ENCODE assay signal across 9 mouse cellular contexts in genomic region chr7:140954733-140955071, GRCm38 (mm10). TPM values are rescaled to one million over a fixed set of nuclear protein-coding genes. Genes with fewer than 3 reads are reported as not detected.
DNase-seq lines count a peak whose midpoint lies in the region; ATAC-seq lines count a peak whose summit lies in the region.
"Had no signal": no experiment of that assay in that cellular context is flagged by ENCODE, and none has a peak within 500 bp of the region (broad histone marks: within the 10 kb centered on the region; RNA-seq: fewer than 3 reads in every experiment).

No protein-coding gene starts in this region.

- ATAC-seq in activated CD4-positive, CD25-positive, alpha-beta regulatory T cell, adult 4 months: peak; percentile 21
- ATAC-seq in hindbrain, embryonic 16.5 days: no peak

- no peaks in the 10 kb centered on the region for H3K27me3 ChIP-seq in hindbrain, embryonic 16.5 days (replicated peaks; ENCODE audit: control insufficient read depth, insufficient read depth, low read length)
- no peaks in the 10 kb centered on the region; the same call in 1 of the 2 replicates for H3K27me3 ChIP-seq in midbrain, embryonic 10.5 days (ENCODE audit: low read depth, poor library complexity, severe bottlenecking)

- H3K4me3 ChIP-seq in hindbrain, embryonic 16.5 days (ENCODE audit: low read length): peak overlapping the region; percentile 38
- H3K4me3 ChIP-seq in midbrain, embryonic 10.5 days: peak overlapping the region; percentile 57

- peak overlapping the region; percentile 64 for H3K4me2 ChIP-seq in hindbrain, embryonic 16.5 days (ENCODE audit: low read length)

- no peaks in the 10 kb centered on the region; the same call in 1 of the 2 replicates for H3K4me1 ChIP-seq in hindbrain, embryonic 16.5 days (ENCODE audit: control insufficient read depth, insufficient read depth, low read depth, low read length)
- peaks cover 57% of the 10 kb centered on the region for H3K4me1 ChIP-seq in midbrain, embryonic 10.5 days

- no peaks in the 10 kb centered on the region for H3K36me3 ChIP-seq in hindbrain, embryonic 16.5 days (ENCODE audit: control insufficient read depth, insufficient read depth, low read length)
- H3K36me3 ChIP-seq in midbrain, embryonic 10.5 days: no peaks in the 10 kb centered on the region; the same call in 1 of the 2 replicates

- no peak overlapping the region; the same call in 1 of the 2 replicates for H3K9ac ChIP-seq in hindbrain, embryonic 16.5 days (ENCODE audit: low read depth, low read length)

- no peaks in the 10 kb centered on the region for H3K9me3 ChIP-seq in hindbrain, embryonic 16.5 days (ENCODE audit: control insufficient read depth, low read length)
- no peaks in the 10 kb centered on the region for H3K9me3 ChIP-seq in midbrain, embryonic 10.5 days (replicated peaks)

- whole genome bisulfite sequencing in hindbrain, embryonic 16.5 days: 13% methylated on average over 9 of the region's 9 CpGs
- 12% methylated on average over 9 of the region's 9 CpGs for WGBS in midbrain, embryonic 10.5 days

- DNase-seq in adrenal gland, adult 2 months: peak; percentile 53
- no peak for DNase-seq in adrenal gland, adult 8-10 months
- no peak for DNase-seq in midbrain, embryonic 10.5 days (ENCODE audit: low spot score)
- DNase-seq in c-Kit-positive CD71-positive TER-119-positive erythroid progenitor cells, embryonic 14.5 days (ENCODE audit: low spot score): no peak
- DNase-seq in right cerebral cortex, postnatal 10 days (ENCODE audit: low spot score in 2 of 2): no peak
- no peak for DNase-seq in cerebellum, adult 9-11 months

- H3K27ac ChIP-seq in hindbrain, embryonic 16.5 days (ENCODE audit: low read depth, low read length): no peak overlapping the region
- no peak overlapping the region; the same call in 1 of the 2 replicates for H3K27ac ChIP-seq in midbrain, embryonic 10.5 days (replicated peaks)

RNA-seq across cellular contexts. Expression of gene Gm45717, which starts 1.0 kb away (rescaled TPM):
- not detected for total RNA-seq in adrenal gland, adult 2 months (2021)
- polyA plus RNA-seq in adrenal gland, adult 2 months (2012; rRNA removed): not detected in 2 replicates
- total RNA-seq in adrenal gland, adult 8-10 months (2022): not detected
- not detected for polyA plus RNA-seq in activated CD4-positive, CD25-positive, alpha-beta regulatory T cell, adult 4 months (2017; shearing (Covaris generic))
- not detected in 2 replicates for polyA plus RNA-seq in hindbrain, embryonic 16.5 days (2015; fragmentation: Nextera tagmentation; extraction: Ambion mirVana)
- 0.42 TPM in 1 of 2 replicates, not detected in the other for polyA plus RNA-seq in midbrain, embryonic 10.5 days (2016; fragmentation: Nextera tagmentation; extraction: Ambion mirVana)
- total RNA-seq: heart, adult 18-20 months had no signal

RNA-seq across cellular contexts. Expression of gene Ifitm2, which starts 1.1 kb away (rescaled TPM):
- 100 to 1,000 TPM; 504 to 654 TPM for total RNA-seq in adrenal gland, adult 2 months (2021)
- polyA plus RNA-seq in adrenal gland, adult 2 months (2012; rRNA removed): 947 and 952 TPM in 2 replicates
- 100 to 1,000 TPM; 431 to 671 (median 563) TPM for total RNA-seq in adrenal gland, adult 8-10 months (2022)
- 100 to 1,000 TPM in 1 of 2 experiments, 10 to 100 TPM in 1; 94.1 to 101 TPM for polyA plus RNA-seq in activated CD4-positive, CD25-positive, alpha-beta regulatory T cell, adult 4 months (2017; shearing (Covaris generic))
- 182 and 202 TPM in 2 replicates for polyA plus RNA-seq in hindbrain, embryonic 16.5 days (2015; fragmentation: Nextera tagmentation; extraction: Ambion mirVana)
- polyA plus RNA-seq in midbrain, embryonic 10.5 days (2016; fragmentation: Nextera tagmentation; extraction: Ambion mirVana): 305 and 352 TPM in 2 replicates

RNA-seq across cellular contexts. Expression of gene Ifitm5, which starts 4.6 kb away (rescaled TPM):
- total RNA-seq in adrenal gland, adult 2 months (2021): 1 to 10 TPM in 1 of 2 experiments, under 1 TPM in 1; 0.78 to 1.3 TPM
- polyA plus RNA-seq in adrenal gland, adult 2 months (2012; rRNA removed): 1.2 and 2.7 TPM in 2 replicates
- 1 to 10 TPM; 1.1 to 2.7 (median 1.9) TPM for total RNA-seq in adrenal gland, adult 8-10 months (2022)
- polyA plus RNA-seq in activated CD4-positive, CD25-positive, alpha-beta regulatory T cell, adult 4 months (2017; shearing (Covaris generic)): not detected
- 0.49 and 1.7 TPM in 2 replicates for polyA plus RNA-seq in hindbrain, embryonic 16.5 days (2015; fragmentation: Nextera tagmentation; extraction: Ambion mirVana)
- polyA plus RNA-seq in midbrain, embryonic 10.5 days (2016; fragmentation: Nextera tagmentation; extraction: Ambion mirVana): 1.2 and 1.3 TPM in 2 replicates

RNA-seq across cellular contexts. Expression of gene Ifitm1, which starts 12.3 kb away (rescaled TPM):
- total RNA-seq in adrenal gland, adult 2 months (2021): 10 to 100 TPM in 1 of 2 experiments, 1 to 10 TPM in 1; 7.6 to 14.6 TPM
- 23.9 and 29.4 TPM in 2 replicates for polyA plus RNA-seq in adrenal gland, adult 2 months (2012; rRNA removed)
- 10 to 100 TPM; 10.6 to 14.0 (median 13.4) TPM for total RNA-seq in adrenal gland, adult 8-10 months (2022)
- 1 to 10 TPM; 4.6 to 7.5 TPM for polyA plus RNA-seq in activated CD4-positive, CD25-positive, alpha-beta regulatory T cell, adult 4 months (2017; shearing (Covaris generic))
- polyA plus RNA-seq in hindbrain, embryonic 16.5 days (2015; fragmentation: Nextera tagmentation; extraction: Ambion mirVana): 15.2 and 19.4 TPM in 2 replicates
- polyA plus RNA-seq in midbrain, embryonic 10.5 days (2016; fragmentation: Nextera tagmentation; extraction: Ambion mirVana): 6.3 and 8.4 TPM in 2 replicates

RNA-seq across cellular contexts. Expression of gene Pgghg, which starts 13.5 kb away (rescaled TPM):
- total RNA-seq in adrenal gland, adult 2 months (2021): 10 to 100 TPM; 26.5 to 48.7 TPM
- 56.0 and 59.0 TPM in 2 replicates for polyA plus RNA-seq in adrenal gland, adult 2 months (2012; rRNA removed)
- 10 to 100 TPM; 37.1 to 69.0 (median 52.9) TPM for total RNA-seq in adrenal gland, adult 8-10 months (2022)
- polyA plus RNA-seq in activated CD4-positive, CD25-positive, alpha-beta regulatory T cell, adult 4 months (2017; shearing (Covaris generic)): 10 to 100 TPM; 15.2 to 15.6 TPM
- polyA plus RNA-seq in hindbrain, embryonic 16.5 days (2015; fragmentation: Nextera tagmentation; extraction: Ambion mirVana): 8.3 and 10.4 TPM in 2 replicates
- polyA plus RNA-seq in midbrain, embryonic 10.5 days (2016; fragmentation: Nextera tagmentation; extraction: Ambion mirVana): 15.4 and 17.1 TPM in 2 replicates
